Mouse (Mus musculus) forebrain, embryonic 16.5 days (tissue): ENCODE data around the gene Sbf2. TPM values are rescaled to one million over a fixed set of nuclear protein-coding genes. Genes with fewer than 3 reads are reported as not detected.

Experiments used
- ATAC-seq: fragments of 200-750 bp; cut with Nextera tagmentation; 2 replicates; pipeline ENCODE4 v1.8.0; 2017; ENCODE audit warnings: mild to moderate bottlenecking, moderate library complexity
- H3K27ac ChIP-seq: fragments of 300-500 bp; sonication (generic); 2 replicates; pipeline ENCODE4 v1.5.1; 2014; ENCODE audit warnings: low read length, control low read depth
- H3K27me3 ChIP-seq: fragments of 300-500 bp; sonication (generic); replicated peaks from 2 replicates; pipeline ENCODE4 v1.6.1; 2014; ENCODE audit warnings: low read length; ENCODE audit not compliant: control insufficient read depth, insufficient read depth
- H3K36me3 ChIP-seq: fragments of 300-500 bp; sonication (generic); 2 replicates; pipeline ENCODE4 v1.6.1; 2014; ENCODE audit not compliant: control insufficient read depth, insufficient read depth
- H3K4me1 ChIP-seq: fragments of 300-500 bp; sonication (generic); replicated peaks from 2 replicates; pipeline ENCODE4 v1.6.1; 2014; ENCODE audit warnings: low read length; ENCODE audit not compliant: control insufficient read depth, insufficient read depth
- H3K4me2 ChIP-seq: fragments of 300-500 bp; sonication (generic); 2 replicates; pipeline ENCODE4 v1.6.1; 2014; ENCODE audit warnings: mild to moderate bottlenecking, low read length, control low read depth
- H3K4me3 ChIP-seq: fragments of 300-500 bp; sonication (generic); replicated peaks from 2 replicates; pipeline ENCODE4 v1.5.1; 2014; ENCODE audit warnings: mild to moderate bottlenecking, low read length, control low read depth
- H3K9ac ChIP-seq: fragments of 300-500 bp; sonication (generic); replicated peaks from 2 replicates; pipeline ENCODE4 v1.6.1; 2014; ENCODE audit warnings: low read depth, low read length, control low read depth
- H3K9me3 ChIP-seq: fragments of 300-500 bp; sonication (generic); 2 replicates; pipeline ENCODE4 v1.6.1; 2016; ENCODE audit warnings: low read length; ENCODE audit not compliant: control insufficient read depth
- WGBS: fragments of 180-500 bp; shearing (Covaris S2); extraction: QIAGEN DNeasy Blood & Tissue Kit; methylation state at CpG from one replicate; pipeline ENCODE4 v1.1.7; 2014; 5-methylcytosine and 5-hydroxymethylcytosine counted together
- polyA plus RNA-seq: library from polyadenylated mRNA; unstranded; fragments of >200 nt; fragmentation: Nextera tagmentation; extraction: Ambion mirVana; gene quantifications from 2 replicates; pipeline ENCODE4 v1.2.1, GENCODE M21; 2015

The Sbf2 gene
- polyA plus RNA-seq, 1 experiment from 2014 or later = 75.7 TPM

DNA sequence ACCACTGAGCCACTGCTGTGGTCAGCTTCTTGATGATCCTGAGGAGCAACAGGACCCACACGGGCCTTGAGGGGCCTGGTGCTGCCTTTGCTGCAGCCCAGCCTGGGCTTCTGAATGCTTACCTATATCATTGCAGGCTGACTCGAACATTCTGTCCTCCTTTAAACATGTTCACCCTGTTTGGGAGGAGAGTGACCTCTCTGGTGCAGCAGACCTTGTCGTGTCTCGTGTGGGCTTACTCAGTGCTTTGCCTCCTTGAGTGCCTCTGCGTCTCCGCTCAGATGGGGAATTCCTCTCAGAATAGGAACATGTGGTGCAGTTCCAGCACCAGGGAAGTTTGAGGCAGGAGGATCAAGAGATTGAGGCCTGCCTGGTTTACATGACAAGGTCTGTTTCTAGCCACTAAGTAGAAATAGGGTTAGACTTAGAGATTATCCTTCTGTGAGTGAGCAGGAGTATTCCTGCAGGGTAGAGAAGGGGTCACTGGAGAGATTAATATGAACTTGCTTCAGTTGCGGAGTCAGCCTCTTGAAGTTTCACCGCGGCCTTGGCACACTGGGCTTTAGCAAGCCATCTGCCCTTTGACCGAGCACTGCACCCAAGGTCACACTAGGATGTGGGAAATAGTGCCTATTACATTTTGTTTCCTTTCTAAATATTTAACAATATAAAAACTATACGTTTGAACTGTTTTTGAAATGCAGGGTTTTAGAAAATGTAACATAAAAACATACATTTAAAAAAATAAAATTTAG is 356.3 kb downstream of the Sbf2 start:
- no peak for ATAC-seq
- Histone ChIP-seq H3K36me3 (no peaks in the 10 kb centered on the region), H3K27ac (no peak overlapping the region), H3K4me2 (no peak overlapping the region), H3K4me3 (no peak overlapping the region), H3K9me3 (no peaks in the 10 kb centered on the region), H3K9ac (no peak overlapping the region), H3K4me1 (peaks cover 3% of the 10 kb centered on the region; the same call in 1 of the 2 replicates), H3K27me3 (no peaks in the 10 kb centered on the region)
- 89% methylated on average over 11 of the region's 11 CpGs for WGBS

Other genes starting within 250 kb of the Sbf2 start
- 3.8 and 6.4 TPM in 2 replicates for gene Adm, start 12.7 kb upstream of the Sbf2 start, polyA plus RNA-seq
- gene Ampd3, start 153.3 kb upstream of the Sbf2 start, polyA plus RNA-seq = 6.2 and 8.5 TPM in 2 replicates
- 45.6 and 51.0 TPM in 2 replicates for gene Rnf141, start 229.5 kb upstream of the Sbf2 start, polyA plus RNA-seq
- 5.2 and 8.1 TPM in 2 replicates for gene Lyve1, start 248.3 kb upstream of the Sbf2 start, polyA plus RNA-seq